Mouse (Mus musculus) c-Kit-negative CD71-positive TER-119-positive erythroid progenitor cells, embryonic 14.5 days (primary cell): Measurements from ENCODE around the gene Olfr38.

Experiments
- DNase-seq: peaks from one replicate; pipeline ENCODE4 v3.0.0-alpha.2; 2013; ENCODE audit warnings: low read depth, low spot score

Gene Olfr38

GRCm38 (mm10) chr6:42756104-42756503, at the start of gene Olfr38:
Gene Olfr38 (plus strand): TSS chr6:42756404.
- DNase-seq, result no peak

GRCm38 (mm10) chr6:42709291-42710211, 46.7 kb upstream of the Olfr38 start, which contains the start of gene Tcaf1:
Gene Tcaf1 (minus strand): TSS chr6:42710088.
- DNase-seq, result no peak

GRCm38 (mm10) chr6:42714668-42715067, 41.5 kb upstream of the Olfr38 start:
- no peak for DNase-seq

- no peak for DNase-seq
These were observed 38.2 kb upstream of the Olfr38 start for GRCm38 (mm10) chr6:42717973-42718372.

- no peak for DNase-seq
These were observed 17.1 kb upstream of the Olfr38 start, which contains the start of gene Olfr453 for GRCm38 (mm10) chr6:42739071-42739470. Gene Olfr453 (plus strand): TSS chr6:42739371.

GRCm38 (mm10) chr6:42742303-42742702, 13.9 kb upstream of the Olfr38 start:
- no peak for DNase-seq

- no peak for DNase-seq
These were observed 8.4 kb upstream of the Olfr38 start for GRCm38 (mm10) chr6:42747846-42748245.

- no peak for DNase-seq
These were observed 20.9 kb downstream of the Olfr38 start for GRCm38 (mm10) chr6:42777066-42777465.

GRCm38 (mm10) chr6:42784793-42785192, 28.6 kb downstream of the Olfr38 start, which contains the start of gene Olfr452:
Gene Olfr452 (plus strand): TSS chr6:42785093.
- DNase-seq, result no peak

GRCm38 (mm10) chr6:42790247-42790948, 34.2 kb downstream of the Olfr38 start:
- DNase-seq, result no peak

- DNase-seq, result no peak
These were observed 34.8 kb downstream of the Olfr38 start for GRCm38 (mm10) chr6:42790949-42791556.

GRCm38 (mm10) chr6:42794982-42795381, 38.8 kb downstream of the Olfr38 start:
- no peak for DNase-seq

- DNase-seq, result no peak
These were observed 55.4 kb downstream of the Olfr38 start, which contains the start of gene Olfr450 for GRCm38 (mm10) chr6:42811639-42812038. Gene Olfr450 (plus strand): TSS chr6:42811939.
